Mouse (Mus musculus) spleen, adult 18-20 months (tissue): ENCODE measurements around the gene Desi2.
"Not testable (repeated sequence)": the region's sequence is repeated elsewhere in the genome, so short reads cannot be mapped to it uniquely, and the experiment has no call there.

Experiments used
- DNase-seq, 2 experiments: peaks; one replicate each; pipeline ENCODE4 v3.0.0; 2022; ENCODE audit warnings: mixed read lengths in 2 of 2

Desi2 gene

GRCm38 (mm10) chr1:178270635-178271034, 83.4 kb downstream of the Desi2 start:
- DNase-seq: no peak

DNA sequence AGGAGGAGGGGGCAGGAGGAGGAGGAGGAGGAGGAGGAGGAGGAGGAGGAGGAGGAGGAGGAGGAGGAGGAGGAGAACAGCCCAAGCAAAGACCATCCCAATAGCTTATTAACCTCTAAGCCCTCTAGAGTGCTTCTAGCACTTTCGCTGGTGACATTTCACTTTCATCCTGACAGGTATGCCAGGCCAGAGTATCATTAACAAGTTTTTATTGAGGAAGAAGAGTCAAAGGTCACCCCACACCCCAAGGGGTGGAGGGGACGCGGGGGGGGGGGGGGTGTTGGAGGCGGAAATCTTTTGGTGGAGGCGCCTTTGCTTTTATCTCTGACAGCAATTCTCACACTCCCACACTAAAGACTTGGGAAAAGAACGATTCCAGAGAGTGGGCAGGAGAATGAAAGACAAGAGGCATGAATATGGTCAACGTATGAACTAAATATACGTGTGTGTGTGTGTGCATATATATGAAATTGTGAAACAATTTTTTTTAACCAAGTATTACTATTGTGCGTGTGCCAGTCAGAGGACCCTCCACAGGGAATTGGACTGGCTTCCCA, 88.0 kb downstream of the Desi2 start:
- no peak for DNase-seq

DNA sequence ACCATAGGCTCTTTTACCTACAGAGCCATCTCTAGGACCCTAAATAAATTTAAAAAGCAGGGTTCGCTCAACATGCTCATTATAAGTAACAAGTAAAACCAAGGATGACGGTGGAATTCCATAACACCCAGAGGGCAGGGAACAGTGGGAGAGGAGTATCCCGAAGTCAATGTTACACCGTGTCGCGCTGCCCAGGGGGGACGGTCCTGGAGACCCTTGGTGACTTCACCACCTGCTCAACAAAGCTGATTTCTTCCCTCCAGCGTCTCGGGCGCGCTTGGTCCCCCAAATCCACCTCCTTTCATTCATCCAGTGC, 88.5 kb downstream of the Desi2 start:
- no peak for DNase-seq

DNA sequence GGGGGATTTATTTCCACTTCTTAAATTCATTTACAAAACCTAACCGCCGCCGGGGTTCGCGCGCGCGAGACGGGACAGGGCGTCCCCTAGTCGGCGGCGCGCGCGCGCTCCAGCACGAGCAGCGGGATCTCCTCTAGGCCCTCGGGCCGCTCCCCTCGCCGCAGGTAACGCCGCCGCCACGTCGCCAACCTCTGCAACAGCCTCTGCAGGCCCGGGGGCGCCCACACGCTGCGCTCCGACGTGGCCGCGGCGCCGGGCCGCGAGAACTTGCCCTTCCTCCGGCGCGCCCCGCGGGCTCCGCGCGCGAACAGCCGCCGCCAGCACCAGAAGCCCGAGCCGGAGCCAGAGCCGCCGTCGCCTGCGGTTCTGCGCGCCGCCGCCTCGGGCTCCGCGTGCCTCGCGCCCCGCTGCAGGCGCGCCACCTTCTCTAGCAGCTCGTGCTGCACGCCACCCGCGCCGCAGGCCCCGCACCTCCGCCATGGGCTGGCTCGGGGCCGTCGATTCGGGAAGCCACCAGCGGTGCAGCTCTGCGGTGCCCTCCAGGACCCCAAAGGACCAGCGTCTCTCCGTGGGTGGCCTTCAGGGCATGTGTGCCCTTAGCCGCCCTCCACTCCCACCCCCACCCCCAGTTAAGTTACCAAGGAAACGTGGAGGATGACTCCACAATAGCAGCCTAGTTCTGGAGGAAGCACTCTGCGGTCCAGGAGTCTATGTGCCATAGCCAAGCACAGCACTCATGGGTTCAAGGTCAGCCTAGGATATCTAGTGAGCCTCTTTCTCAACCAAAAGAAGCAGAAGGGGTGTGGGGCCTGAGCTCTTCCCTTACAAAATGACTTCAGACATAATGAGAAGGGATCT, 89.1 kb downstream of the Desi2 start:
- DNase-seq: peak in 1 of 2 experiments; percentile 3

DNA sequence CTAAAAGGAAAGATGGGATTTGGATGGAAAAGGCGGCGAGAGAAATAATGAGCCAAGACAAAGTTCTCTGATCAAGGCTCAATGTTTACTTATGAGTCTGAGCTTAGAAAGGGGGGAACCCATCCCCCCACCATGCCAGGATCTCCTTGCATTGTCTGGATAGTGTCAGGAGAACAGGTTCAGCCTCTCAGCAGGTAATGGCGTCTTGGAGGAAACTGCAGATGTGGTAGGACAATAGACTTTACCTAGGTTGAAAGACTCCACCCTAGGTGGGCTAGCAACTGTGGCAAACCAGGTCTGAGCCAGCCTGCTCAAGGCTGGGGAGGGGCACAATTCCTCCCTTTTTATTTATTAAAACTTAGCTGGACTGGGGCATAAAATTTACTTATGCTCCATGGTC, 96.1 kb downstream of the Desi2 start:
- DNase-seq: not testable (repeated sequence)

DNA sequence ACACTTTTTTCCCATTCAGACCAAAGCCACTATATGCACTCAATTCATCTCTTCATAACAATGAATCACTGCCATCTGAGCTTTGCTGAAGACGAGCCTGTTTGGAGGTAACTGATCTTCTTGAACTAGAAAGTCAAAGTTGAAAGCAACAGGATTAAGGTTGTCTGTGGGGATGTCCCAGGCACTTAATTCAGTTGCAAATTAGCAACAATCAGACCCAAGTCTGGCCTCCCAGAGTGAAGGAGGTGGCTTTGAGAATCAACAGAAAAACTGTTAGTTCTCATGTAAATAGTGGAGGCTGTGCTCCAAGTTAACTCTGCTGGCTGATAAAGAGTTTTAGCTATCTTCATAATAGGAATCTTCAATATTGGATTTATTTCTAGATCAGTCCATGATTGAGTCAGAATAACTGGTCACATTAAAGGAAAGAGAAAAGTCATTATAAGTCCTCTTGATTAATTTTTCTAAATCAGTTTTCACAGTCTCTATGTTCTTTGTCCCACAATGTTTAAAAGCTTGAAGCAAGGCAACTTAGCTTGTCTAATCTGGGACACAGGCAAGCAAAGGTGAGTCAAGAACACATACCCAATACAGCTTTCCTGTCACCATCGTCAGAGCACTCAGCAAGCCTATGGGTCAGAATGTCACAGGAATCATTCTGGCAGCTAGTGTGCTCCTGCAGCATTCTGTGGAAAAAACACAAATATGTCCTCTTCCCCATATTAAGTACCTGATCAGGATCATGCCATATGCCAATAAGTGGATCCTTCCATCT, 96.9 kb downstream of the Desi2 start:
- DNase-seq: no peak

DNA sequence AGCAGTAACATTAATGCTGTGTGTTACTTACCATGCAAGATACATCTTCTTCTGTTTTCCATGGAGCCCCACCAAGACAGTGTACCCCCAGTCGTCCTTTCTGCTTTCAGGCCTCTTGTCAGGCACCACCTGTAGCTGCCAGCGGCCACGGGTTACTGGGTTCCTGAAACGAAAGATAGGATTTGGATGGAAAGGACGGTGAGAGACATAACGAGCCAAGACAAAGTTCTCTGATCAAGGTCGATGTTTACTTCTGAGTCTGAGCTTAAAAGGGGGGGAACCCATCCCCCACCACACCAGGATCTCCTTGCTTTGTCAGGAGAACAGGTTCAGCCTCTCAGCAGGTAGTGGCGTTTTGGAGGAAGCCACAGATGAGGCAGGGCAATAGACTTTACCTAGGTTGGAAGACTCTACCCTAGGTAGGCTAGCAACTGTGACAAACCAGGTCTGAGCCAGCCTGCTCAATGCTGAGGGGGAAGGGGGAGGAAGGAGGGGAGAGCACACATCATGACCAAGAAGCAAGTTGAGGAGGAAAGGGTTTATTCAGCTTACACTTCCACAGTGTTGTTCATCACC, 100.5 kb downstream of the Desi2 start:
- DNase-seq: no peak

DNA sequence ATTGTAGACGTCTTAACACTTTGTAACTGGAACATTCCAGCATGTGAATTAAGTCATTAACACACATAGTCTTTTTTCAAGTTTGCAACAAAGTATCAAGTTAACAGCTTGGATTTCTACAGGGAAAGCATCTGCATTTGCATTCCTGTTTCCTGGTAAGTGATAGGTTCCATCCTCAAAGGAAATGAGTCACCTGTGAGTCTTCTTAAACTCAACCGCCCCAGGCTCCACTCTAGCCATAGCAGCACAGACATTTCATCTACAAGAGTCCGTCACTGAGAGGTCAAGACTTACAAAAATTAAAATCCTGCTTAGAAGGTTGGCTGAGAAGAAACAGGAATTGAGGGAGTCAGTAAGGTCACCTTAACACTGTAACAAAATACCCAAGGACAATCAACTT, 104.5 kb downstream of the Desi2 start:
- no peak for DNase-seq

DNA sequence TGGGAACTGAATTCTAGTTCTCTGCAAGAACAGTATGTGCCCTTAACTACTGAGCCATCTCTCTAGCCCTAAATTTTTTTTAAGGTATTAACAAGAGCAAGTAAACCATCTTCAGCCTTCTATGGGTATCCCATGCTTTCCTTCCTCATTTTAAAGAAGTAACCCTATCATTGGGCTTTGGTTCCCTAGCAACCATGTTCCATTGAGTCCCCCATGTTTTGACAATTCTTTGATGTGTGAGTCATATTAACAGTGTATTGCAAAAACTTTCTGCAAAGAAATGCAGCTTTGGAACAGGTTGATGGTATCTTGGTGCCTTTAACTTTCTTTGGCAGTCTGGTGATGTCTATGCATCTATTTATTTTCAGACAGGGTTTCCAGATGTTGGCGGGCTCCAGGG, 106.8 kb downstream of the Desi2 start:
- no peak for DNase-seq

DNA sequence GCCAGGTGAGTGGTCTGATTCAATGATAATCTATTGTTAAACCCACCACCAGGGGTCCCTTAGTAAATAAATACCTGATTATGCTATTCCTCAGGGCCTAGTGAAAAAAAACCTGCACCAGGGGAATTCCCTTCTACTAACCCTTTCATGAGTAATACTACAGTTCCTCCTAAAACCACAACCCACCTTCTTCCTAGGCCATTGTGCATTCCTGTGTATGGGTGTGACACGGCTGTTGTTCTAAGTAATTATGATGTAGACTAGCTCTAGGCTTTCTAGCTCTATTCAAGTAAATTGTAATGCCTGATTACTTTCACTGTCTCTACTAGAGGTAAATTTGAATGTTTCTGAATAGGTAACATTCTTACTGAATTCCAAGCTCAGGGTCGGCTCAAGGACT, 114.0 kb downstream of the Desi2 start:
- not testable (repeated sequence) for DNase-seq

DNA sequence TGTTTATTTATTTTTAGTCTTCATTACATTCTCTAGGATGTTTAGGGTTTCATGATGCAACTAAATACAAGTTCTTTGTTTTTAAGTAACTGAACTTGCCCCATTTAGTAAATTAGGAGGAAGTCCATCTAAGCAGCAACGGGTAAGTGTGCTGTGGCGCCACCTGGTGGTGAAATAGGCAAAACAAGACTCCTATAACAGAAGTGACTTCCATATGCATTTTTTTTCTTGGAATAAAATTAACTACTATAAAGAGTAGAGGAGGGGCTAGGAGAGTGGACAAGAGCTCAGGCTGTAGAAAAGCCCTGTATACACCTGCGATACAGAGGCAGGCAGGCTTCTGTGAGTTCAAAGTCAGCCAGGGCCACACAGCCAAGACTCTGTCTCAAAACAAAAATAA, 116.2 kb downstream of the Desi2 start:
- DNase-seq: peak; percentile 43 to 75
